Mouse (Mus musculus) bone marrow, adult 2 months (tissue): ENCODE results near the gene Atxn1. TPM values are rescaled to one million over a fixed set of nuclear protein-coding genes. Genes with fewer than 3 reads are reported as not detected.

Source experiments
- H3K27ac ChIP-seq: fragments of 200-500 bp; 2 replicates; pipeline ENCODE4 v1.5.1; 2012; ENCODE audit warnings: low read depth, mild to moderate bottlenecking, control low read depth, inconsistent platforms, low read length; ENCODE audit not compliant: control insufficient read depth, poor library complexity, insufficient read depth
- H3K4me1 ChIP-seq: fragments of 200-500 bp; 2 replicates; pipeline ENCODE4 v1.6.1; 2011; ENCODE audit warnings: low read length; ENCODE audit not compliant: control insufficient read depth, insufficient read depth
- H3K4me3 ChIP-seq: fragments of 200-500 bp; replicated peaks from 2 replicates; pipeline ENCODE3; 2011; ENCODE audit warnings: mild to moderate bottlenecking, low read depth, low read length, control low read depth; ENCODE audit not compliant: control insufficient read depth
- CTCF ChIP-seq: fragments of 200-500 bp; IDR thresholded peaks from 2 replicates; pipeline ENCODE4 v1.5.1; 2011; ENCODE audit warnings: low read length, control low read depth; ENCODE audit not compliant: control insufficient read depth, insufficient read depth
- POLR2A ChIP-seq: fragments of 200-500 bp; IDR thresholded peaks from 2 replicates; pipeline ENCODE4 v1.6.1; 2011; ENCODE audit warnings: low read depth, mild to moderate bottlenecking, control low read depth, low read length, borderline replicate concordance; ENCODE audit not compliant: control insufficient read depth
- WGBS: fragments of 180-500 bp; shearing (Covaris S2); methylation state at CpG from one replicate; pipeline ENCODE4 v1.1.7; 2018; 5-methylcytosine and 5-hydroxymethylcytosine counted together
- polyA plus RNA-seq: library from polyadenylated mRNA; stranded (reverse); fragments of >200 nt; gene quantifications from 2 replicates; pipeline ENCODE4 v1.2.4, GENCODE M21; 2011; ENCODE audit warnings: low replicate concordance; ENCODE audit not compliant: missing spikeins, insufficient read depth, insufficient read length

Atxn1 gene
- polyA plus RNA-seq, 1 experiment = 5.8 TPM

DNA sequence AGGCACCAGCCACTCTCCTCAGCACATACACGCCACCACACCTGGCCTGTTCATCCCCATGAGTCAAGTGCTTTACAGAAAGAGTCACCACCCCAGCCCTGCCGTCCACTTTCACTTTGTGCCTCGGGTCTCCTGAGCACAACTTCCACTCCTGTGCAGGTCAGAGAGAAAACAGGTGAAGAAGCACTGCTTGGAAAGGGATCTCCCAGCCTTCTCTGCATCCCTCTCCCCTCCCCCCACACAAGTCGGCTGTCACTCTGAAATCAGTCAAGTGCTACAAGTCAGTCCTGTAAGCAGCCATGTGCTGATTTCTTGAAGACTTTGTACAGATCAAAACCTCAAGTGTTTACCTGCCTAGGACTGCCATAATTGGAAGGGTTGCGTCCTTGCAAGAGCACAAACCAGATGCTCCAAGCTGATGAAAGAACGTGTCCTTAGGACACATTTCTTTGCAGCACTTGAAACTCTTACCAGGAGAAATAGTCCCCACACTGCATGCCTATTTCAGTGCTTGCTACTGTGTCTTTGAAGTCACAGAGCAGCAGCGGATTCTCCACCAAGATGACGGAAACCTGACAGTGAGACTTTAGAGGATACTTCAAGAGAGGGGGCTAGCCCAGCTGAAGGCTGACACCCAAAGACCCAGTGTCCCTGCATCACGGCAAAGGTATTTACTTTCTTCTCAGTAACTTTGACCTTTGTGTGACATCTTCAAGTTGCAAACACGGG is 58.2 kb downstream of the Atxn1 start:
- Histone ChIP-seq H3K4me1 (peaks cover 3% of the 10 kb centered on the region), H3K4me3 (peak overlapping the region; percentile 4), H3K27ac (no peak overlapping the region; the same call in 1 of the 2 replicates)
- TF ChIP-seq POLR2A (no peak), CTCF (no peak)
- WGBS = 56% methylated on average over 10 of the region's 10 CpGs

DNA sequence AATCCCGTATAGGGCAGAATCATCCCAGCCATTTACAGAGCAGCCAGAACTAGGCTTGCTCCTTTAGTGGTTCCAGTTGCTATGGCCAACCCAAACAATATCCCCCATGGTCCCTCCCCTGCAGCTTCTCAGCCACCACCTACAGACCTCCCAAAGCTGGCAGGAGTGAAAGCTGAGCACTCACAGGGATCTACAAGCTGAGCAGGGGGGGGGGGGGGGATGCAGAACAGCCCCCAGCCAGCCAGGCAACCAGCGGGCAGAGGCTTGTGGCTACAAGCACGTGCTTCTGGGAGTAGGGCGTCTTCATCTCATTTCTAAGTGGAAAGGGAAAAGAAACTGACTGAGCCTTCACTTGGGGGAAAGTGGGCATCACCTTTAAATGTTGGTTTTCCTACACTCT is 59.9 kb downstream of the Atxn1 start:
- Histone ChIP-seq H3K4me3 (no peak overlapping the region), H3K4me1 (peaks cover 3% of the 10 kb centered on the region)
- WGBS = 21% methylated on average over 4 of the region's 4 CpGs

DNA sequence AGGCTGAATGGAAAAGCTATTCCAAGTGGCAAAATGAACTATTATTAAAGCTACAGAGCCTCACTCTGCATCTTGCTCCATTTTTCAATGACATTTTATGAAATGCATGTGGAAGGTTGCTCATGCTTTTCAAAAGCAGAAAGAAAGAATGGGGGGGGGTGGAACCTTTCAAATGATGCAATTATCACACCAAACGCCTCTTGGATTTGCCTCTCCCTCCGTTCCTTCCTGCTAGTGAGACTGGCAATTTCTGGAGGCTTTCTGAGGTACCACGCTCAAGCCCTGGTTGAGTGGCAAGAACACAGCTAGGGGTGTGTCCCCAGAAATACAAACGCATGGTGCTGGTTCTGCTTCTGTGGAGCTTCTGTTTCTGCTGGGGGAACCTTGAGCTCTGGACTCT is 60.4 kb downstream of the Atxn1 start:
- H3K27ac ChIP-seq = no peak overlapping the region
- H3K4me1 ChIP-seq = peaks cover 3% of the 10 kb centered on the region
- TF ChIP-seq POLR2A (no peak), CTCF (no peak)
- 14% methylated on average over 4 of the region's 4 CpGs for WGBS
- no peak overlapping the region for H3K4me3 ChIP-seq

More for the DNA sequence above, 59.9 kb downstream of the Atxn1 start:
- no peak for TF ChIP-seq CTCF
- no peak for TF ChIP-seq POLR2A
- H3K27ac ChIP-seq = no peak overlapping the region

DNA sequence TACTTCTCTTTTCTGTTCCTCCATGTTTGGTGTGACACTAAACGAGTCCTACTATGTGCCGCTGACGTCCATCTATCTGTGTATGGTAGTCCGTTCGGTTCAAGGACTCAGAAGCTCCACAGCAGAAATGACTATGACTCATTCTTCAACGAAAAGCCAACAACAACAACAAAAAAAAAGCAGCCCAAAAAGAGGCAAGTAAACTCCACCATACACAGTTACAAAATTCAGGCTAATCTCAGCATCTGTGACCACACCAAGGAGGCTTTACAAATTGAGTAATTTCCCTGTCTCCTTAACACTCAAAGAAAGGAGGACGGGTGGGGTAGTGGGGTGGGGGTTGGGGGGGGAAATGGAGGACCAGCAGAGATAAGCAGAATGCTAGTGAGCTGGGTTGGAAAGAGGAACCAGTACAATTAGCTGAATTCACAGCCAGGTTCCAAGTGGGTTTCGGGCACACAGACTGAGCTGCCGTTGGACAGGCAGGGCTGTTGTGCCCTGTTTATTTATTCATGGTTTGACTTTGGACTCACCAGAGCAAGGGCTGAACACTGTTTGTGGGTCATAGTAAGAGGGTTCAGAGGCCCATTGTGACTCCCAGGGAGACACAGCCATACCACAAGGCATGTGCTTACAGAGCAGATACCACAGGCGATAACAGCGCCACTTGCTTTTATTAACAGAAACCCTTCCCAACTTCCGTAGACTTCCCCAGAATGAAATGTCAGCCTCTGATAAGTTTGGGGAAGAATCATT is 61.1 kb downstream of the Atxn1 start:
- peaks cover 3% of the 10 kb centered on the region for H3K4me1 ChIP-seq
- WGBS = 11% methylated on average over 12 of the region's 12 CpGs
- H3K27ac ChIP-seq = peak overlapping the region; percentile 79; the same call in 1 of the 2 replicates
- peak overlapping the region; percentile 0 for H3K4me3 ChIP-seq
- TF ChIP-seq CTCF (no peak), POLR2A (no peak)

DNA sequence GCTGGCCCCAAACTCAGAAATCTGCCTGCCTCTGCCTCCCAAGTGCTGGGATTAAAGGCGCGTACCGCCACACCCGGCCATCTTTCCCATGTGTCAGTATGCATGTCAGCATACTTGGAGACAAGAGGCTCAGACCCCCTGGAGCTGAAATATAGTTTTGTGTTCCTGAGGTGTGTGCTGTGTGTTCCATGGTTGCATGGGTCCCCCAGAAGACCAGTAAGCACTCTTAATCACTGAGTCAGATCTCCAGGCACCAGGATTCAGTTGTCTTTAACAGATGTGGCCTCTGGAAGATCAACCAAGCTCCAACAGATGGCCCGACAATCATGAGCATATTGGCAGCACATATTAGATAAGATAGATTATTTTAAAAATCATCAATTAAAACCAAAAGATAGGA is 62.4 kb downstream of the Atxn1 start:
- TF ChIP-seq POLR2A (no peak), CTCF (no peak)
- peaks cover 3% of the 10 kb centered on the region for H3K4me1 ChIP-seq
- H3K4me3 ChIP-seq = no peak overlapping the region
- WGBS = 97% methylated on average over 5 of the region's 5 CpGs
- H3K27ac ChIP-seq = no peak overlapping the region

DNA sequence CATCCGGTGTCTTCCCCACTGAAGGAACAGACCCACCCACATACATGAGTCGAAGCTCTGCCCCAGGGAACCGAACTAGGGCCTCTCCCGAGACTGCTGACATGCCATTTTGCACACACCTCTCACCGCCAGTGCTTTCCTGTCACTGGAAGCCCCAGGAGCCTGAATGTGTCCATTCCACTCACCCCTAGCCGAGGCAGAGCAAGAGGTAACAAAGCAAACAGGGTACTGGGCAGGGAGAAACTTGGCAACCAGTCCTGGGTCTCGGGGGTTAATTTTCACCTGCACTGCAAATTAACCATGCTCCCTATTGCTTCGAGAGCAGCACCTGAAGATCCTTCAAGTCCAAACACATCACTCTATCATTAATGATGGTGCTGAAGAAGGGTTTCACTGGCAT is 64.0 kb downstream of the Atxn1 start:
- no peak for TF ChIP-seq CTCF
- TF ChIP-seq POLR2A = no peak
- Histone ChIP-seq H3K4me1 (peaks cover 2% of the 10 kb centered on the region; the same call in 1 of the 2 replicates), H3K27ac (no peak overlapping the region), H3K4me3 (no peak overlapping the region)
- WGBS = 84% methylated on average over 8 of the region's 8 CpGs

DNA sequence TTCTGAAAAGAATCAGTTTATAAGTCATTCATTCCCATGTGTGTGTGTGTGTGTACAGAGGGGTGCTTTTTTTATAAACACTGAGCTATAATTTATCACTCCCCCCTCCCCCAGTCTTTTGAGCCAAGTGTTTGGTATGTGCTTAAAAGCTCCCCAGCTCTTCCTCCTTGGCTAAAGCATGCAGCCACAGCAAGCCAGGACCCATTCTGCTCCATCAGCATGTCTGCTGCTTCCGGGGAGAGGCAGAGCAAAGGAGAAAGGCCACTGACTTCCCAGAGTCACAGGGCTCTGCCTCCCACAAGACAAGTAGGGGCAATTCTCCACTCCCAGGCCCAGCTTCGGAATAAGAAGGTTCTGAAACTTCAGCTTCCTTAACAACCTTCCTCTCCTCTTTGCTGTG is 67.2 kb downstream of the Atxn1 start:
- Histone ChIP-seq H3K27ac (no peak overlapping the region), H3K4me3 (no peak overlapping the region), H3K4me1 (no peaks in the 10 kb centered on the region; the same call in 1 of the 2 replicates)
- WGBS = 64% methylated on average over 2 of the region's 2 CpGs
- TF ChIP-seq CTCF = no peak
- no peak for TF ChIP-seq POLR2A

DNA sequence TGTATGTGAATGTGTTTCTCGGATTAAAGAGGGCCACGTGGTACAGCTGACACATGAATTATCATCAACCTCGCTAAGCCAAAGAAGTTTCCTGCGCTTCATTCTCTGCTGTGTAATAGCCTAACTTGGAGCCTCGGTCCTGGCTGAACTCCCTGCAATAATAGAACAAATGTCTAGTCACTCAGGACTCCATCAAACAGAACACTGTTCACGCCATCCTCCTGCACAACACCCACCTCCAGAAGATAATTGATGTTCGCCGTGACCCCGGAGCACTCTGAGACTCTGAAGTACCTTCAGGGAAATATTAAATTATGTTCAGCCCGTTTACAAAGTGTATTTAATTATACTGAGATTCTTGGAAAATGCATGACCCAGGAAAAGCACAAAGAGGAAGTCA is 70.0 kb downstream of the Atxn1 start:
- WGBS = 64% methylated on average over 10 of the region's 10 CpGs
- TF ChIP-seq CTCF (no peak), POLR2A (no peak)
- Histone ChIP-seq H3K4me3 (no peak overlapping the region), H3K27ac (no peak overlapping the region), H3K4me1 (no peaks in the 10 kb centered on the region; the same call in 1 of the 2 replicates)

DNA sequence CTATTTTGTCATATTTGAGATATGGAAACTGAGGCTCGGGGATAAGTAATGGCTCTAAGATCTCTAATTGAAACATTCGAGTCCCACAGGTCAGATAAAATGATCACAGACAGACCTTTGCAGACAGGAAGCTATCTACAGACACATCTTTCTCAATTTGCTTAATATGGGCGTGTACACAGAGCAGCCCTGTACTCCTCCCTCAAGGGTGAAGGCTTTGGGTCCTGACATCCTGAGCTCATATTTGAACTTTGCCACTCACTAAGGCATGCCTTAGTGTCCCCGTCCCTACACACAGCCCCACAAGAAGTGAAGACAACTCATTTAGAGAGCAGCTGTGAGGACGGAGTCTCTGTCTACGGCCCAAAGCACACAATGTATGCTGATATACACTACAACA is 70.6 kb downstream of the Atxn1 start:
- 68% methylated on average over 6 of the region's 6 CpGs for WGBS
- H3K27ac ChIP-seq = no peak overlapping the region
- no peaks in the 10 kb centered on the region; the same call in 1 of the 2 replicates for H3K4me1 ChIP-seq
- TF ChIP-seq CTCF (no peak), POLR2A (no peak)
- no peak overlapping the region for H3K4me3 ChIP-seq
